Comparison of ENCODE assay signal across 16 mouse cellular contexts in the genomic region with DNA sequence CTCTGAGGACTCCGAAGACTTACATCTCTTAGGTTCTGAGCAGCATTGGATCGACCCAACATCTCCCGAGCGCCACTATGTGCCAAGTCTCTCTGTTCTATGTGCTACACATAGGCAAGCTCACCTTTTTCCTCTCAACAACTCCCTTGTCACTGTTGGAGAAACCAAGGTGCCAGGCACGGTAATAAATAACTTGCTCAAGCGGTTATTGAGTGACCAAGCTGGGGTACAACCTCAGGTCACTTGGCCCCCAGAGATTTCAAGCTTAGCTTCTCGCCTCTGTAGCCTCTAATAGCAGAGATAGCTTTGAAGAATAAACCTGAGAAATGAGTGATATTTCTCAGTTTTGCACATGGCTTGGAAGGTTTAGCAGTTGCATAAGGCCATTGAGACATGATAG.
"Had no signal": no experiment of that assay in that cellular context is flagged by ENCODE, and none has a peak within 500 bp of the region (broad histone marks: within the 10 kb centered on the region; RNA-seq: fewer than 3 reads in every experiment).

No protein-coding gene starts in this region.

- H3K4me2 ChIP-seq: neural tube, embryonic 13.5 days; neural tube, embryonic 15.5 days; stomach, embryonic 15.5 days had no signal

- H3K4me3 ChIP-seq: neural tube, embryonic 13.5 days; neural tube, embryonic 15.5 days; stomach, embryonic 15.5 days had no signal

- H3K9me3 ChIP-seq: neural tube, embryonic 13.5 days; neural tube, embryonic 15.5 days; stomach, embryonic 15.5 days had no signal

- H3K36me3 ChIP-seq: stomach, embryonic 15.5 days had no signal

- DNase-seq: retina, postnatal 1 day; right cerebral cortex, adult 18-20 months; right cerebral cortex, postnatal 14 days; right cerebral cortex, postnatal 25 days; right cerebral cortex, postnatal 4 days; spleen, adult 18-20 months; thymus, adult 18-20 months; thymus, adult 2 months; thymus, postnatal 14 days; thymus, postnatal 25 days; thymus, postnatal 36 days; thymus, postnatal 4 days had no signal

- H3K27me3 ChIP-seq: neural tube, embryonic 13.5 days; neural tube, embryonic 15.5 days; stomach, embryonic 15.5 days had no signal

- H3K27ac ChIP-seq: neural tube, embryonic 13.5 days; neural tube, embryonic 15.5 days; stomach, embryonic 15.5 days; stomach, postnatal 0 days had no signal

- H3K9ac ChIP-seq: neural tube, embryonic 13.5 days; neural tube, embryonic 15.5 days; stomach, embryonic 15.5 days had no signal
